Mouse (Mus musculus) heart, embryonic 15.5 days (tissue): ENCODE data around the gene Sh3bgrl3. TPM values are rescaled to one million over a fixed set of nuclear protein-coding genes. Genes with fewer than 3 reads are reported as not detected.

Source experiments
- ATAC-seq: fragments of 200-750 bp; cut with Nextera tagmentation; replicated peaks from 2 replicates; pipeline ENCODE4 v1.8.0; 2017; ENCODE audit warnings: low read depth, moderate TSS enrichment; ENCODE audit not compliant: insufficient number of reproducible peaks, insufficient read depth, low FRiP score
- H3K27ac ChIP-seq: fragments of 300-500 bp; sonication (generic); 2 replicates; pipeline ENCODE4 v1.5.1; 2015; ENCODE audit warnings: mild to moderate bottlenecking, inconsistent platforms
- H3K27me3 ChIP-seq: fragments of 300-500 bp; sonication (generic); 2 replicates; pipeline ENCODE4 v1.6.1; 2015; ENCODE audit warnings: inconsistent platforms
- H3K36me3 ChIP-seq: fragments of 300-500 bp; sonication (generic); 2 replicates; pipeline ENCODE4 v1.6.1; 2015; ENCODE audit warnings: mild to moderate bottlenecking, inconsistent platforms
- H3K4me1 ChIP-seq: fragments of 300-500 bp; sonication (generic); replicated peaks from 2 replicates; pipeline ENCODE4 v1.6.1; 2015; ENCODE audit warnings: inconsistent platforms
- H3K4me2 ChIP-seq: fragments of 300-500 bp; sonication (generic); 2 replicates; pipeline ENCODE4 v1.6.1; 2015; ENCODE audit warnings: inconsistent platforms, mild to moderate bottlenecking, moderate library complexity
- H3K4me3 ChIP-seq: fragments of 300-500 bp; sonication (generic); 2 replicates; pipeline ENCODE4 v1.5.1; 2015; ENCODE audit warnings: mild to moderate bottlenecking, inconsistent platforms
- H3K9ac ChIP-seq: fragments of 300-500 bp; sonication (generic); 2 replicates; pipeline ENCODE4 v1.6.1; 2015; ENCODE audit warnings: mild to moderate bottlenecking, inconsistent platforms
- H3K9me3 ChIP-seq: fragments of 300-500 bp; sonication (generic); replicated peaks from 2 replicates; pipeline ENCODE4 v1.6.1; 2016; ENCODE audit warnings: inconsistent platforms
- WGBS: fragments of 180-500 bp; shearing (Covaris S2); methylation state at CpG from one replicate; pipeline ENCODE4 v1.1.7; 2015; ENCODE audit warnings: mixed read lengths; 5-methylcytosine and 5-hydroxymethylcytosine counted together
- polyA plus RNA-seq: library from polyadenylated mRNA; unstranded; fragments of >200 nt; fragmentation: Nextera tagmentation; extraction: Ambion mirVana; gene quantifications from 2 replicates; pipeline ENCODE4 v1.2.1, GENCODE M21; 2015

Sh3bgrl3 gene
- polyA plus RNA-seq, 1 experiment from 2014 or later, result 174 TPM

GRCm38 (mm10) chr4:134110653-134111052 lies 17.9 kb downstream of the Sh3bgrl3 start:
- Histone ChIP-seq H3K4me1 (peaks cover 6% of the 10 kb centered on the region; the same call in 1 of the 2 replicates), H3K27me3 (no peaks in the 10 kb centered on the region), H3K27ac (no peak overlapping the region), H3K9ac (no peak overlapping the region), H3K36me3 (no peaks in the 10 kb centered on the region), H3K4me2 (no peak overlapping the region), H3K9me3 (no peaks in the 10 kb centered on the region), H3K4me3 (no peak overlapping the region)
- 30% methylated on average over 3 of the region's 3 CpGs for WGBS
- no peak for ATAC-seq

GRCm38 (mm10) chr4:134108196-134108595 lies 20.4 kb downstream of the Sh3bgrl3 start:
- Histone ChIP-seq H3K9ac (no peak overlapping the region), H3K4me3 (no peak overlapping the region), H3K27ac (no peak overlapping the region), H3K27me3 (no peaks in the 10 kb centered on the region), H3K4me2 (no peak overlapping the region), H3K9me3 (no peaks in the 10 kb centered on the region), H3K36me3 (no peaks in the 10 kb centered on the region), H3K4me1 (peaks cover 6% of the 10 kb centered on the region; the same call in 1 of the 2 replicates)
- no peak for ATAC-seq
- 53% methylated on average over 5 of the region's 5 CpGs for WGBS

GRCm38 (mm10) chr4:134107730-134108129 lies 20.9 kb downstream of the Sh3bgrl3 start:
- Histone ChIP-seq H3K4me1 (peaks cover 6% of the 10 kb centered on the region; the same call in 1 of the 2 replicates), H3K27me3 (no peaks in the 10 kb centered on the region), H3K4me3 (no peak overlapping the region), H3K4me2 (no peak overlapping the region), H3K27ac (no peak overlapping the region), H3K9me3 (no peaks in the 10 kb centered on the region), H3K9ac (no peak overlapping the region), H3K36me3 (no peaks in the 10 kb centered on the region)
- ATAC-seq, result no peak
- 81% methylated on average over 7 of the region's 7 CpGs for WGBS

GRCm38 (mm10) chr4:134106105-134106504 lies 22.5 kb downstream of the Sh3bgrl3 start:
- peaks cover 6% of the 10 kb centered on the region; the same call in 1 of the 2 replicates for H3K4me1 ChIP-seq
- H3K36me3 ChIP-seq, result no peaks in the 10 kb centered on the region
- H3K27ac ChIP-seq, result no peak overlapping the region
- H3K4me3 ChIP-seq, result no peak overlapping the region
- no peaks in the 10 kb centered on the region for H3K9me3 ChIP-seq
- ATAC-seq, result no peak
- H3K4me2 ChIP-seq, result no peak overlapping the region
- 44% methylated on average over 7 of the region's 7 CpGs for WGBS
- no peak overlapping the region for H3K9ac ChIP-seq
- H3K27me3 ChIP-seq, result no peaks in the 10 kb centered on the region

GRCm38 (mm10) chr4:134102742-134103119 lies 25.9 kb downstream of the Sh3bgrl3 start:
- H3K27ac ChIP-seq, result no peak overlapping the region

GRCm38 (mm10) chr4:134101979-134102741 lies 26.4 kb downstream of the Sh3bgrl3 start, which contains the start of gene Ubxn11:
Gene Ubxn11, plus strand, starts transcription at chr4:134102570.
- Histone ChIP-seq H3K4me3 (peak within 1 kb of the TSS; percentile 58), H3K36me3 (no peaks in the 10 kb centered on the region), H3K27ac (no peak within 1 kb of the TSS), H3K27me3 (no peaks in the 10 kb centered on the region), H3K4me1 (peaks cover 4% of the 10 kb centered on the region), H3K9me3 (no peaks in the 10 kb centered on the region), H3K9ac (peak within 1 kb of the TSS; percentile 40), H3K4me2 (peak within 1 kb of the TSS; percentile 66)
- peak; percentile 92 for ATAC-seq
- 16% methylated on average over 34 of the region's 34 CpGs for WGBS

More at GRCm38 (mm10) chr4:134102742-134103119, 25.9 kb downstream of the Sh3bgrl3 start:
- WGBS, result 4% methylated on average over 21 of the region's 21 CpGs
- Histone ChIP-seq H3K9me3 (no peaks in the 10 kb centered on the region), H3K9ac (peak overlapping the region; percentile 40), H3K4me1 (peaks cover 4% of the 10 kb centered on the region), H3K36me3 (no peaks in the 10 kb centered on the region), H3K27me3 (no peaks in the 10 kb centered on the region), H3K4me2 (peak overlapping the region; percentile 66), H3K4me3 (peak overlapping the region; percentile 58)
- ATAC-seq, result peak; percentile 50

- Histone ChIP-seq H3K4me1 (peaks cover 4% of the 10 kb centered on the region), H3K9me3 (no peaks in the 10 kb centered on the region), H3K27me3 (no peaks in the 10 kb centered on the region), H3K27ac (no peak overlapping the region), H3K4me3 (no peak overlapping the region), H3K36me3 (no peaks in the 10 kb centered on the region), H3K4me2 (no peak overlapping the region), H3K9ac (no peak overlapping the region)
- no peak for ATAC-seq
- WGBS, result 69% methylated on average over 4 of the region's 4 CpGs
Measured at GRCm38 (mm10) chr4:134100245-134100644, 28.3 kb downstream of the Sh3bgrl3 start.

GRCm38 (mm10) chr4:134098628-134099027 lies 30.0 kb downstream of the Sh3bgrl3 start:
- ATAC-seq, result no peak
- no peak overlapping the region for H3K4me3 ChIP-seq
- no peak overlapping the region for H3K9ac ChIP-seq
- 35% methylated on average over 8 of the region's 8 CpGs for WGBS
- H3K4me2 ChIP-seq, result no peak overlapping the region
- H3K27ac ChIP-seq, result no peak overlapping the region
- no peaks in the 10 kb centered on the region for H3K36me3 ChIP-seq
- H3K9me3 ChIP-seq, result no peaks in the 10 kb centered on the region
- no peaks in the 10 kb centered on the region for H3K27me3 ChIP-seq
- H3K4me1 ChIP-seq, result peaks cover 4% of the 10 kb centered on the region

GRCm38 (mm10) chr4:134097015-134097608 lies 31.5 kb downstream of the Sh3bgrl3 start:
- no peak overlapping the region for H3K4me3 ChIP-seq
- H3K27ac ChIP-seq, result no peak overlapping the region
- 61% methylated on average over 5 of the region's 5 CpGs for WGBS
- no peak overlapping the region for H3K4me2 ChIP-seq
- no peaks in the 10 kb centered on the region for H3K9me3 ChIP-seq
- ATAC-seq, result no peak
- no peaks in the 10 kb centered on the region for H3K36me3 ChIP-seq
- H3K9ac ChIP-seq, result no peak overlapping the region
- peaks cover 4% of the 10 kb centered on the region; the same call in 1 of the 2 replicates for H3K4me1 ChIP-seq
- H3K27me3 ChIP-seq, result no peaks in the 10 kb centered on the region

GRCm38 (mm10) chr4:134096120-134096519 lies 32.5 kb downstream of the Sh3bgrl3 start:
- 87% methylated on average over 3 of the region's 3 CpGs for WGBS
- no peaks in the 10 kb centered on the region for H3K9me3 ChIP-seq
- no peak overlapping the region for H3K27ac ChIP-seq
- H3K27me3 ChIP-seq, result no peaks in the 10 kb centered on the region
- no peak for ATAC-seq
- no peak overlapping the region for H3K4me3 ChIP-seq
- peaks cover 4% of the 10 kb centered on the region; the same call in 1 of the 2 replicates for H3K4me1 ChIP-seq
- H3K36me3 ChIP-seq, result no peaks in the 10 kb centered on the region
- H3K9ac ChIP-seq, result no peak overlapping the region
- no peak overlapping the region for H3K4me2 ChIP-seq

- no peak within 1 kb of the TSS for H3K4me3 ChIP-seq
- no peak within 1 kb of the TSS for H3K9ac ChIP-seq
- WGBS, result 59% methylated on average over 3 of the region's 3 CpGs
- no peaks in the 10 kb centered on the region for H3K27me3 ChIP-seq
- H3K4me2 ChIP-seq, result no peak within 1 kb of the TSS
- H3K27ac ChIP-seq, result no peak within 1 kb of the TSS
- ATAC-seq, result no peak
- H3K9me3 ChIP-seq, result no peaks in the 10 kb centered on the region
- no peaks in the 10 kb centered on the region for H3K36me3 ChIP-seq
- peaks cover 4% of the 10 kb centered on the region; the same call in 1 of the 2 replicates for H3K4me1 ChIP-seq
Measured at GRCm38 (mm10) chr4:134094923-134095547, 33.6 kb downstream of the Sh3bgrl3 start, which contains the start of gene Cd52. Gene Cd52, minus strand, starts transcription at chr4:134095082.
